Mouse (Mus musculus) forebrain, embryonic 16.5 days (tissue): ENCODE data around the gene Tmod2. TPM values are rescaled to one million over a fixed set of nuclear protein-coding genes. Genes with fewer than 3 reads are reported as not detected.
A peak's percentile ranks its signal among the peaks of the same experiment; 100 is the strongest.
"Not testable (repeated sequence)": the region's sequence is repeated elsewhere in the genome, so short reads cannot be mapped to it uniquely, and the experiment has no call there.

Source experiments
- ATAC-seq: fragments of 200-750 bp; cut with Nextera tagmentation; 2 replicates; pipeline ENCODE4 v1.8.0; 2017; ENCODE audit warnings: mild to moderate bottlenecking, moderate library complexity
- H3K27ac ChIP-seq: fragments of 300-500 bp; sonication (generic); 2 replicates; pipeline ENCODE4 v1.5.1; 2014; ENCODE audit warnings: low read length, control low read depth
- H3K27me3 ChIP-seq: fragments of 300-500 bp; sonication (generic); replicated peaks from 2 replicates; pipeline ENCODE4 v1.6.1; 2014; ENCODE audit warnings: low read length; ENCODE audit not compliant: control insufficient read depth, insufficient read depth
- H3K36me3 ChIP-seq: fragments of 300-500 bp; sonication (generic); 2 replicates; pipeline ENCODE4 v1.6.1; 2014; ENCODE audit not compliant: control insufficient read depth, insufficient read depth
- H3K4me1 ChIP-seq: fragments of 300-500 bp; sonication (generic); replicated peaks from 2 replicates; pipeline ENCODE4 v1.6.1; 2014; ENCODE audit warnings: low read length; ENCODE audit not compliant: control insufficient read depth, insufficient read depth
- H3K4me2 ChIP-seq: fragments of 300-500 bp; sonication (generic); 2 replicates; pipeline ENCODE4 v1.6.1; 2014; ENCODE audit warnings: mild to moderate bottlenecking, low read length, control low read depth
- H3K4me3 ChIP-seq: fragments of 300-500 bp; sonication (generic); replicated peaks from 2 replicates; pipeline ENCODE4 v1.5.1; 2014; ENCODE audit warnings: mild to moderate bottlenecking, low read length, control low read depth
- H3K9ac ChIP-seq: fragments of 300-500 bp; sonication (generic); replicated peaks from 2 replicates; pipeline ENCODE4 v1.6.1; 2014; ENCODE audit warnings: low read depth, low read length, control low read depth
- H3K9me3 ChIP-seq: fragments of 300-500 bp; sonication (generic); 2 replicates; pipeline ENCODE4 v1.6.1; 2016; ENCODE audit warnings: low read length; ENCODE audit not compliant: control insufficient read depth
- WGBS: fragments of 180-500 bp; shearing (Covaris S2); extraction: QIAGEN DNeasy Blood & Tissue Kit; methylation state at CpG from one replicate; pipeline ENCODE4 v1.1.7; 2014; 5-methylcytosine and 5-hydroxymethylcytosine counted together
- polyA plus RNA-seq: library from polyadenylated mRNA; unstranded; fragments of >200 nt; fragmentation: Nextera tagmentation; extraction: Ambion mirVana; gene quantifications from 2 replicates; pipeline ENCODE4 v1.2.1, GENCODE M21; 2015

Tmod2 gene
- polyA plus RNA-seq, 1 experiment from 2014 or later = 274 TPM

DNA sequence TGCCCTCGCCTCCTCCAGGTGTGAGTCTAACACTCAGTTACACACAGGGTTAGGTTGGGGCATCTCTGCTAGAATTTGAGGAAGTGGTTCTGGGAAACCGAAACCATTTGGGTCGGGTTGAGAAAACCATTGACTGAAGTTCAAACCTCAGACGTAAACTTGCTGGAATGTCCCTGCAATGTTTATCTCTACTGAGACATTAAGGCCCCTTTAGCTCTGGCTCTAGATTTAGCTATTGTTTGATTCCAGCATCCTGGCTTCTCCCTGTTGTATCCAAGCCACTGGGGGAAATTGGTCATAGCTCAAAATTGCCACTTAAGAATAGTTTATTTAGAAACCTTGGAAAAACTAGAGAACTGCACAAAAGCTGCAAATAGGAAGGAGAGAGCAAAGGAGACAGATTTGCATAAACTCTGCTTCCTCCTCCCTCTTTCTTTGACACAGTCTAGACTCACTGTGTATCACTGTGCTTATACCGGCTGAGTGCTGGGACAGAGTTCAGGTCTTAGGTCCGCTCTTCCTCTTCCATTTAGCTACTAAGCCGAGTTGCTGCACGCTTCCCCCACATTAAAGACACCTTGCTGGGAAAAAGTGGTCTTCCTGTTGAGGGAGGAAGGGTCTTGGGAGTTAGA is 19.8 kb upstream of the Tmod2 start:
- Histone ChIP-seq H3K27ac (no peak overlapping the region), H3K4me3 (no peak overlapping the region), H3K27me3 (no peaks in the 10 kb centered on the region), H3K4me2 (no peak overlapping the region), H3K36me3 (no peaks in the 10 kb centered on the region), H3K9me3 (no peaks in the 10 kb centered on the region), H3K9ac (no peak overlapping the region), H3K4me1 (peaks cover 5% of the 10 kb centered on the region; the same call in 1 of the 2 replicates)
- WGBS = 83% methylated on average over 8 of the region's 8 CpGs
- ATAC-seq = no peak

DNA sequence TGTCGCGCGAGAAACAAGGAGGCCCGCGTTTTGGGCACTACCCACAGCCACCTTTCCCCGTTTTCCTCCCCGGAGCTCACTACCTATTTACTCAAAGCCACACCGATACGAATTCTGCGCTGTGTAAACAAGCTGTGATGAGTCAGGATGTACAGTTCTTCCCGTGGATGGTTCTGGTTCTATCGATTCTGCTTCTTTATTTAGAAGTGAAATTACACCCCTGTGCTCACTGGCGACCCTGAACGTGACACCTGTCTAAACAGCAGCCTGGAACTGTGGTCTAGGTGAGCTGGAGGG is 15.1 kb upstream of the Tmod2 start:
- Histone ChIP-seq H3K27me3 (no peaks in the 10 kb centered on the region), H3K4me2 (peak overlapping the region; percentile 76), H3K36me3 (no peaks in the 10 kb centered on the region), H3K9ac (peak overlapping the region; percentile 91), H3K4me1 (peaks cover 10% of the 10 kb centered on the region), H3K4me3 (peak overlapping the region; percentile 76), H3K27ac (peak overlapping the region; percentile 88), H3K9me3 (no peaks in the 10 kb centered on the region)
- 1% methylated on average over 14 of the region's 14 CpGs for WGBS
- no peak for ATAC-seq

DNA sequence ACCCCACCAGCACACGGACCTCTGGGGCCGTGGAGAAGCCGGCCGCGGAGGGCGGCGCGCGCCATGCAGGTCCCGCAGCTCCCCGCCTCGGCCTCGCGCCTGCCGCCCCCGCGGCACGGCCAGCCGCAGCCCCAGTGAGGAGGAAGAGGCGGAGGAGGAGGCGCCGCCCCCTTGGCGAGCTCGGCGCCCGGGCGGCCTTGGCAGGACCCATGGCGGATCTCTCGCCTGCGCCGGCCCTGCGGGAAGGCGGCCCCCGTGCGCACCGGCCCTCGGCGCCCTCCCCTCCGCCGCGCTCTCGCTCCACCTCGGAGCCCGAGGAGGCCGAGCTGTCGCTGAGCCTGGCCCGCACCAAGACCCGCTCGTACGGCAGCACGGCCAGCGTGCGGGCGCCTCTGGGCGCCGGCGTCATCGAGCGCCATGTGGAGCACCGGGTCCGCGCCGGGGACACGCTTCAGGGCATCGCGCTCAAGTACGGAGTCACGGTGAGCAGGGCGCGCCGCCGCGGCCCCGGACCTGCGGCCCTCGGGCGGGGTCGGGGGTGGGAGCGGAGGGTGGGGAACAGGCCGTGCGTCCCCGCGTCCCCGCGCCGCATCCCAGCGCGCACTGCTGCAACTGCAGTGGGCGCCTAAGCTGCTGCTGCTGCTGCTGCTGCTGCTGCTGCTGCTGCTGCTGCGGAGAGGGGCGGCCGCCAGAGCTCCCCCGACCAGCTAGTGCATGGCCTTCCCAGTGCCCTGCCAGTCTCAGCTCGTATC is 14.6 kb upstream of the Tmod2 start, which contains the start of gene Lysmd2:
Lysmd2 (plus strand) TSS at position 186 of the 752 bp plus-strand sequence.
- Histone ChIP-seq H3K4me2 (peak within 1 kb of the TSS; percentile 76), H3K27me3 (no peaks in the 10 kb centered on the region), H3K9me3 (no peaks in the 10 kb centered on the region), H3K27ac (peak within 1 kb of the TSS; percentile 88), H3K36me3 (no peaks in the 10 kb centered on the region), H3K4me3 (peak within 1 kb of the TSS; percentile 76), H3K9ac (peak within 1 kb of the TSS; percentile 91), H3K4me1 (peaks cover 10% of the 10 kb centered on the region)
- peak; percentile 89 for ATAC-seq
- under 1% methylated on average over 66 of the region's 94 CpGs for WGBS

DNA sequence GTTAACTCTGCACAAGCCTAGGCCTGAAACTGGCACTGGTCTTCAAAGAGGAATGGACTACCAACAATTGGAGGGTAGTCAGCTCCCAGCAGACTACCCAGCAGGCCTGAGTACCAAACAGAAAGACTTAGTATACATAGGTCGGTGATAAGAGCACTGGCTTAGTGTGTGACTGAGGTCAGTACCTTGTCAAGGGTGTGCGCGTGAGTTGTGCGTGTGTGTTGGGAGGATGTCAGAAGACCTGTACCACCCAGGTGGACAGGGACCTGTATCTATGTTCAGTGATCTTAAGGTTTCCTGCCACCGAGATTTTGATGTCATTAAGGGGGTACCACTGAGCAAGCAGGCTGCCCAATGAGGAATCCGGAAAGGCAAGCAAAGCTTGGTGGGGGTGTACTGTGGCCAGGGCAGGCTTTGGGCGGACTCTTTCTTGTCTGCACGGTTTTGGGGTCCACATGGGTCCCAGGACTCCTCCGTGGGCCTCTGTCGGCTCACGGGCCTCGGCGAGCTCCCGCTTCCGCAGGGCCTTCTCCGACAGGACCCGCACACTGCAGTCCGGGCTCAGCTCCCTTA is 13.9 kb upstream of the Tmod2 start:
- H3K27ac ChIP-seq = peak overlapping the region; percentile 88
- peak overlapping the region; percentile 91 for H3K9ac ChIP-seq
- no peaks in the 10 kb centered on the region for H3K27me3 ChIP-seq
- no peaks in the 10 kb centered on the region for H3K36me3 ChIP-seq
- WGBS = 13% methylated on average over 18 of the region's 18 CpGs
- H3K4me1 ChIP-seq = peaks cover 10% of the 10 kb centered on the region
- H3K4me3 ChIP-seq = peak overlapping the region; percentile 76
- no peak; the same call in 1 of the 2 replicates for ATAC-seq
- H3K9me3 ChIP-seq = no peaks in the 10 kb centered on the region
- H3K4me2 ChIP-seq = peak overlapping the region; percentile 76

DNA sequence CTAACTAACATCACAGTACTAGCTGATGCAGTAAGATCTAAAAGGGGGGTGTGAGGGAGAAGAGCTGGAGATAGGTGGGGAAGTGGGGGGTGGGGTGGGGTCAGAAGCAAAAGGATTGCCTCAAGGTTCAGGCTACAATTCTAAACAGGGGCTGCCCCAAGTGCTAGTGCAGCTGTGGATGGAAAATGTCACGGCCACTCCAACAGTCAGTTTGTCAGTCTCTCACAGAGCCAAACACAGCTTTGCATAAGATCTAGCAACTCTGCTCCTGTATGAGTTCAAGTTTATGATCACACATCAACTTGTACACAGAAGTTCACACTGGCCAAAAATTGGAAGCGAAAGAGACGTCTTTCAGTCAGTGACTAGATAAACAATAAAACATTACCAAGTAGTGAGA is 10.3 kb upstream of the Tmod2 start:
- no peak for ATAC-seq
- H3K36me3 ChIP-seq = no peaks in the 10 kb centered on the region
- no peak overlapping the region for H3K27ac ChIP-seq
- H3K27me3 ChIP-seq = no peaks in the 10 kb centered on the region
- H3K4me1 ChIP-seq = peaks cover 7% of the 10 kb centered on the region
- H3K4me3 ChIP-seq = no peak overlapping the region
- H3K9ac ChIP-seq = no peak overlapping the region
- 91% methylated on average over 3 of the region's 3 CpGs for WGBS
- H3K9me3 ChIP-seq = no peaks in the 10 kb centered on the region
- no peak overlapping the region for H3K4me2 ChIP-seq

DNA sequence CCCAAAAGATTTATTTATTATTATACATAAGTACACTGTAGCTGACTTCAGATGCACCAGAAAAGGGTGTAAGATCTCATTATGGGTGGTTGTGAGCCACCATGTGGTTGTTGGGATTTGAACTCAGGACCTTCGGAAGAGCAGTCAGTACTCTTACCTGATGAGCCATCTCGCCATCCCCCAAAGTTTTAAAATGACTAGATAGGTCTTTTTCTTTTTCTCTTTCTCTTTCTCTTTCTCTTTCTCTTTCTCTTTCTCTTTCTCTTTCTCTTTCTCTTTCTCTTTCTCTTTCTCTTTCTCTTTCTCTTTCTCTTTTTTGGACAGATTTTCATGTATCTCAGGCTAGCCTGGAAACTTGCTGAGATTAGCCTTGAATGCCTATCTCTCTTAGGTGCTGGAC is 8.6 kb upstream of the Tmod2 start:
- H3K9me3 ChIP-seq, H3K4me1 ChIP-seq, H3K27me3 ChIP-seq, H3K4me3 ChIP-seq, H3K36me3 ChIP-seq, H3K9ac ChIP-seq, H3K27ac ChIP-seq, ATAC-seq, H3K4me2 ChIP-seq: not testable (repeated sequence)
- 96% methylated on average over 2 of the region's 2 CpGs for WGBS

DNA sequence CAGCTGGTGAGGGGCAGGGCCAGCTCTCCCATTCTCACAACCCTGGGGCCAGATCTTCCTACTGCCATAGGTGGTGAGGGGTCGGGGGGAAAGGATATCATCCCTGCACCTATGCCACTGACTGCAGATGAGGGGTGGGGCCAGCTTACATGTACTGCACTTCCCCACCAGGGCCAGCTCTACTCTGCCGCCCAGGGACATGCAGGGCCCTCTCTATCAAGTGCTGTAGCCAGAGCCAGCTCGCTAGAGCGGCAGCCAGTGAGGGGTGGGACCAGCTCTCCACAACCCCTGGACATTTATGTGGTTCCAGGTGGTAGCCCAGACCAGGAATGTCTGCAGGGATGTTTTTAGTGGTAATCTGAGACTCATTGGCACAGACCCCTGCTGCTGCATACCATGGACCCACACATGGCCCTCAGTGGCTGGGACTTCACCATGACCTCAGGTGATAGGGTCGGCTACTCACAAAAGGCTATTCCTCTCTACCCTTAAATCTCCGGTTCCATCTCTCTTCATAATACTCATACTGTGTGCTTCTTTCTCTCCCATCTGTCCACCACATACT is 7.8 kb upstream of the Tmod2 start:
- Histone ChIP-seq H3K4me1 (no peaks in the 10 kb centered on the region), H3K36me3 (no peaks in the 10 kb centered on the region), H3K4me3 (no peak overlapping the region), H3K4me2 (no peak overlapping the region), H3K9ac (no peak overlapping the region), H3K27me3 (no peaks in the 10 kb centered on the region), H3K9me3 (no peaks in the 10 kb centered on the region), H3K27ac (no peak overlapping the region)
- no peak for ATAC-seq
- 92% methylated on average over 6 of the region's 6 CpGs for WGBS

DNA sequence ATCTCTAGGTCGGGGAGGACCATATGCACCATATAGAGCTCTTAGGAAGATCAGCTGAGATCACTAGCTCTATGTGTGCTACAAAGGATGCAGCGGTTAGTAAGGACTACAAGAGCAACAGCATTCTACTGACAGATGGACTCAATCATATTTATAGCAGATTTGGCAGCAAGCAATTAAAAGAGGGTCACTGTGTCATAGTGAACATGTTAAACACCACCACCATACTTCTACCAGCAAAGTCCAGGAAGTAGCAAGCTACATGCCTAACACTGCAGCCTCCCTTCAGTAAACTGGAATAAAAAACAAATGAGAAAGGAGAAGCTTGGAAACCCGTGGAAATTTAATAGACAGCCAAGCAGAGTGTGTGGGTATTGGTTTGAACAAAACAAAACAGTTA is 5.4 kb upstream of the Tmod2 start:
- peaks cover under 1% of the 10 kb centered on the region; the same call in 1 of the 2 replicates for H3K4me1 ChIP-seq
- no peak overlapping the region for H3K4me3 ChIP-seq
- H3K4me2 ChIP-seq = no peak overlapping the region
- no peak overlapping the region for H3K9ac ChIP-seq
- no peaks in the 10 kb centered on the region for H3K27me3 ChIP-seq
- H3K27ac ChIP-seq = no peak overlapping the region
- H3K36me3 ChIP-seq = no peaks in the 10 kb centered on the region
- 67% methylated on average over 3 of the region's 3 CpGs for WGBS
- H3K9me3 ChIP-seq = no peaks in the 10 kb centered on the region
- no peak for ATAC-seq

DNA sequence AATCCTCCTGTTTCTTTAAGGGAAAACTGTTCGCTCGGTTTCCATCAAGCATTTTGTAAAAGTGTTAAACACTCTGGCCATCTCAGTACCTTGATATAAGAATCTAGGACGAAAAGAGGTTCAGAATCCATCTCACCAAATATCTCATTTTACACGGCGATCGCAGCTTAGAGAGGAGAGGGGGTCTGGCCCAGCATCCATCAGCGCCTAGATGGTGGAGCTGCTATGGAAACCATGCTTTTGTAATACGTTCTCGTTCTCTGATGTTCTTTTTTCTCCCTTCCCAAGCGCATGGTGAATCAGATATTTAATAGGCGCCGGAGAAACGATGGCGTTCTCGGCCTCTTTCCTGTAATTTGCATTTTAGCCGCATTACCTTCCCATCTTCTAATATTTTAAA is 1.2 kb downstream of the Tmod2 start:
- WGBS = 7% methylated on average over 16 of the region's 16 CpGs

More for the DNA sequence above, 1.2 kb downstream of the Tmod2 start:
- Histone ChIP-seq H3K27ac (peak overlapping the region; percentile 90), H3K4me2 (peak overlapping the region; percentile 68), H3K27me3 (no peaks in the 10 kb centered on the region), H3K9me3 (no peaks in the 10 kb centered on the region), H3K4me3 (peak overlapping the region; percentile 96), H3K36me3 (no peaks in the 10 kb centered on the region), H3K9ac (peak overlapping the region; percentile 92), H3K4me1 (peaks cover 12% of the 10 kb centered on the region)
- ATAC-seq = peak; percentile 39
